Mouse (Mus musculus): Measurements from ENCODE around the gene Pim3.

Gene Pim3

GRCm38 (mm10) chr15:88876155-88877020 is 14.4 kb downstream of the Pim3 start:
- ChIA-PET CTCF (interaction anchor here (0.5 to 3.6 kb wide), 86 partner anchors 8 to 439 kb away, joined by 3 to 51 read pairs (median 5); partner anchors contain the start of genes Pim3 (in 4 of the 4), Alg12 (in 1 of the 4), Creld2 (in 1 of the 4) and Panx2 (in 1 of the 4)), POLR2A (interaction anchor here (0.5 to 4.3 kb wide), 63 partner anchors 8 to 498 kb away, joined by 3 to 140 read pairs (median 5); partner anchors contain the start of genes Pim3 (in 3 of the 4), Alg12 (in 2 of the 4), Creld2 (in 2 of the 4) and Selenoo (in 1 of the 4))

- ChIA-PET CTCF (interaction anchor here (0.5 to 3.6 kb wide), 81 partner anchors 9 to 375 kb away, joined by 3 to 51 read pairs (median 5); partner anchors contain the start of genes Pim3 (in 4 of the 4), Alg12 (in 1 of the 4) and Creld2 (in 1 of the 4)), POLR2A (interaction anchor here (0.6 to 4.3 kb wide), 52 partner anchors 8 to 497 kb away, joined by 3 to 140 read pairs (median 6); partner anchors contain the start of genes Pim3 (in 3 of the 4), Alg12 (in 1 of the 4), Creld2 (in 1 of the 4) and Selenoo (in 1 of the 4))
Measured at GRCm38 (mm10) chr15:88877021-88877400, 15.0 kb downstream of the Pim3 start.

GRCm38 (mm10) chr15:88881253-88882044 is 19.5 kb downstream of the Pim3 start:
- CTCF ChIA-PET, result interaction anchor here (0.5 to 2.1 kb wide), 17 partner anchors 9 to 247 kb away, joined by 3 to 8 read pairs (median 3); no protein-coding TSS in a partner anchor
- POLR2A ChIA-PET, result interaction anchor here (0.6 to 3.7 kb wide), 48 partner anchors 8 to 342 kb away, joined by 3 to 82 read pairs (median 5); partner anchors contain the start of genes Alg12 (in 2 of the 4), Pim3 (in 2 of the 4) and Creld2 (in 1 of the 4)

- POLR2A ChIA-PET, result interaction anchor here in 3 of 4 experiments (0.6 to 3.7 kb wide), 22 partner anchors 8 to 602 kb away, joined by 3 to 82 read pairs (median 8); partner anchors contain the start of gene Pim3 (in 2 of the 3)
- CTCF ChIA-PET, result interaction anchor here in 3 of 4 experiments (0.7 to 1.5 kb wide), 4 partner anchors 12 to 55 kb away, joined by 3 to 22 read pairs (median 4); no protein-coding TSS in a partner anchor
Measured at GRCm38 (mm10) chr15:88882851-88883250, 20.9 kb downstream of the Pim3 start.

GRCm38 (mm10) chr15:88883342-88883741 is 21.4 kb downstream of the Pim3 start:
- CTCF ChIA-PET, result interaction anchor here in 2 of 4 experiments (0.6 to 0.7 kb wide), 2 partner anchors 21 to 38 kb away, joined by 4 to 22 read pairs; no protein-coding TSS in a partner anchor
- POLR2A ChIA-PET, result interaction anchor here in 3 of 4 experiments (0.6 to 3.7 kb wide), 16 partner anchors 8 to 603 kb away, joined by 3 to 82 read pairs (median 6); partner anchors contain the start of gene Pim3 (in 2 of the 3)

GRCm38 (mm10) chr15:88885376-88885775 is 23.4 kb downstream of the Pim3 start:
- CTCF ChIA-PET, result interaction anchor here in 2 of 4 experiments (0.6 to 1.0 kb wide), 2 partner anchors 9 to 49 kb away, joined by 3 read pairs; no protein-coding TSS in a partner anchor
- POLR2A ChIA-PET, result interaction anchor here in 3 of 4 experiments (0.7 to 12.4 kb wide), 8 partner anchors 9 to 176 kb away, joined by 3 to 252 read pairs (median 4); partner anchors contain the start of gene Pim3 (in 1 of the 3)

GRCm38 (mm10) chr15:88889032-88889431 is 27.0 kb downstream of the Pim3 start:
- POLR2A ChIA-PET, result interaction anchor here in 3 of 4 experiments (0.8 to 12.4 kb wide), 17 partner anchors 8 to 175 kb away, joined by 3 to 305 read pairs (median 7); partner anchors contain the start of gene Pim3 (in 2 of the 3)
- CTCF ChIA-PET, result interaction anchor here in 2 of 4 experiments (1.3 to 4.0 kb wide), 3 partner anchors 13 to 61 kb away, joined by 5 to 37 read pairs (median 6); no protein-coding TSS in a partner anchor

- ChIA-PET POLR2A (interaction anchor here in 3 of 4 experiments (0.6 to 12.4 kb wide), 22 partner anchors 8 to 321 kb away, joined by 3 to 305 read pairs (median 15); partner anchors contain the start of genes Pim3 (in 2 of the 3), Alg12 (in 1 of the 3), Creld2 (in 1 of the 3) and Ppp6r2 (in 1 of the 3)), CTCF (interaction anchor here in 2 of 4 experiments (1.4 to 4.0 kb wide), 5 partner anchors 13 to 54 kb away, joined by 4 to 37 read pairs (median 5); no protein-coding TSS in a partner anchor)
Measured at GRCm38 (mm10) chr15:88889994-88890393, 28.0 kb downstream of the Pim3 start.

GRCm38 (mm10) chr15:88890751-88891675 is 29.0 kb downstream of the Pim3 start:
- ChIA-PET POLR2A (interaction anchor here in 3 of 4 experiments (0.6 to 12.4 kb wide), 50 partner anchors 9 to 535 kb away, joined by 3 to 305 read pairs (median 9); partner anchors contain the start of genes Pim3 (in 3 of the 3), Alg12 (in 1 of the 3), Cpt1b (in 1 of the 3) and Creld2 (in 1 of the 3)), CTCF (interaction anchor here (0.7 to 4.0 kb wide), 14 partner anchors 10 to 431 kb away, joined by 3 to 37 read pairs (median 4); no protein-coding TSS in a partner anchor)

GRCm38 (mm10) chr15:88891676-88892040 is 29.7 kb downstream of the Pim3 start:
- ChIA-PET POLR2A (interaction anchor here in 3 of 4 experiments (0.6 to 12.4 kb wide), 46 partner anchors 9 to 534 kb away, joined by 3 to 305 read pairs (median 9); partner anchors contain the start of genes Pim3 (in 3 of the 3), Alg12 (in 1 of the 3), Cpt1b (in 1 of the 3) and Creld2 (in 1 of the 3)), CTCF (interaction anchor here in 3 of 4 experiments (1.0 to 4.0 kb wide), 11 partner anchors 9 to 64 kb away, joined by 3 to 37 read pairs (median 4); no protein-coding TSS in a partner anchor)

GRCm38 (mm10) chr15:88892252-88892651 is 30.3 kb downstream of the Pim3 start:
- ChIA-PET POLR2A (interaction anchor here in 3 of 4 experiments (0.6 to 12.4 kb wide), 30 partner anchors 9 to 286 kb away, joined by 3 to 305 read pairs (median 13); partner anchors contain the start of genes Pim3 (in 3 of the 3) and Panx2 (in 1 of the 3)), CTCF (interaction anchor here (0.6 to 2.6 kb wide), 7 partner anchors 11 to 290 kb away, joined by 3 to 13 read pairs (median 4); no protein-coding TSS in a partner anchor)

GRCm38 (mm10) chr15:88892876-88893275 is 30.9 kb downstream of the Pim3 start:
- ChIA-PET POLR2A (interaction anchor here in 3 of 4 experiments (0.7 to 12.4 kb wide), 37 partner anchors 8 to 285 kb away, joined by 3 to 305 read pairs (median 8); partner anchors contain the start of genes Pim3 (in 3 of the 3), Panx2 (in 1 of the 3) and Zbed4 (in 1 of the 3)), CTCF (interaction anchor here in 3 of 4 experiments (0.8 to 2.6 kb wide), 7 partner anchors 10 to 56 kb away, joined by 3 to 13 read pairs (median 8); no protein-coding TSS in a partner anchor)

- ChIA-PET CTCF (interaction anchor here in 3 of 4 experiments (0.6 to 1.9 kb wide), 10 partner anchors 8 to 453 kb away, joined by 3 to 8 read pairs (median 4); no protein-coding TSS in a partner anchor), POLR2A (interaction anchor here in 3 of 4 experiments (0.8 to 12.4 kb wide), 12 partner anchors 8 to 58 kb away, joined by 3 to 305 read pairs (median 24); partner anchors contain the start of gene Pim3 (in 2 of the 3))
Measured at GRCm38 (mm10) chr15:88895119-88895518, 33.1 kb downstream of the Pim3 start.

GRCm38 (mm10) chr15:88895891-88896290 is 33.9 kb downstream of the Pim3 start:
- ChIA-PET CTCF (interaction anchor here in 3 of 4 experiments (0.7 to 1.9 kb wide), 8 partner anchors 10 to 68 kb away, joined by 3 to 8 read pairs (median 4); no protein-coding TSS in a partner anchor), POLR2A (interaction anchor here in 3 of 4 experiments (0.8 to 12.4 kb wide), 6 partner anchors 7 to 28 kb away, joined by 3 to 305 read pairs (median 60); partner anchors contain the start of gene Pim3 (in 1 of the 3))

Measured in embryonic stem cell, embryonic (primary cell).